Mouse (Mus musculus) liver, adult 2 months (tissue): ENCODE measurements around the gene Tmpo. TPM values are rescaled to one million over a fixed set of nuclear protein-coding genes. Genes with fewer than 3 reads are reported as not detected.

Experiments used
- DNase-seq: peaks from one replicate; pipeline ENCODE4 v3.0.0-alpha.2; 2011; ENCODE audit warnings: low read depth, low spot score; ENCODE audit errors: extremely low read depth
- H3K27ac ChIP-seq: fragments of 200-500 bp; replicated peaks from 2 replicates; pipeline ENCODE4 v1.5.1; 2012; ENCODE audit warnings: low read depth, mild to moderate bottlenecking, control low read depth, inconsistent platforms, low read length; ENCODE audit not compliant: insufficient read depth
- H3K27me3 ChIP-seq: fragments of 200-500 bp; 2 replicates; pipeline ENCODE4 v1.6.1; 2012; ENCODE audit warnings: mild to moderate bottlenecking, moderate library complexity, low read length, inconsistent platforms; ENCODE audit not compliant: control insufficient read depth, insufficient read depth
- H3K36me3 ChIP-seq: fragments of 200-500 bp; 2 replicates; pipeline ENCODE4 v1.6.1; 2012; ENCODE audit warnings: low read length, inconsistent platforms; ENCODE audit not compliant: control insufficient read depth, insufficient read depth
- H3K4me1 ChIP-seq: fragments of 200-500 bp; 2 replicates; pipeline ENCODE4 v1.6.1; 2011; ENCODE audit warnings: low read length; ENCODE audit not compliant: control insufficient read depth, insufficient read depth
- H3K4me3 ChIP-seq: fragments of 200-500 bp; 2 replicates; pipeline ENCODE4 v1.5.1; 2011; ENCODE audit warnings: low read depth, mild to moderate bottlenecking, control low read depth, low read length, moderate library complexity; ENCODE audit not compliant: insufficient read depth
- H3K79me2 ChIP-seq: fragments of 200-500 bp; 2 replicates; pipeline ENCODE4 v1.6.1; 2012; ENCODE audit warnings: inconsistent platforms, mild to moderate bottlenecking, low read length, moderate library complexity; ENCODE audit not compliant: control insufficient read depth, insufficient read depth
- H3K9ac ChIP-seq: fragments of 200-500 bp; 2 replicates; pipeline ENCODE4 v1.6.1; 2012; ENCODE audit warnings: low read depth, mild to moderate bottlenecking, control low read depth, inconsistent platforms, low read length
- CTCF ChIP-seq: fragments of 200-500 bp; IDR thresholded peaks from 2 replicates; pipeline ENCODE4 v1.5.1; 2011; ENCODE audit warnings: low read depth, low read length, control low read depth
- POLR2A ChIP-seq: fragments of 200-500 bp; IDR thresholded peaks from 2 replicates; pipeline ENCODE4 v1.6.1; 2011; ENCODE audit warnings: low read length, control low read depth; ENCODE audit not compliant: insufficient read depth; ENCODE audit errors: extremely low read depth
- WGBS: fragments of 180-500 bp; shearing (Covaris S2); methylation state at CpG from one replicate; pipeline ENCODE4 v1.1.7; 2018; 5-methylcytosine and 5-hydroxymethylcytosine counted together
- polyA plus RNA-seq: library from polyadenylated mRNA; depleted of rRNA; stranded (reverse); fragments of >200 nt; gene quantifications from 2 replicates; pipeline ENCODE4 v1.2.3, GENCODE M21; 2012
- total RNA-seq: library from RNA; depleted of rRNA; stranded (reverse); fragments of >200 nt; gene quantifications from 2 replicates; pipeline ENCODE4 v1.2.3, GENCODE M21; 2014

Gene Tmpo
- total and polyA plus RNA-seq, 2 experiments, result 12.1 to 43.3 TPM

GRCm38 (mm10) chr10:91127395-91127794, 53.7 kb downstream of the Tmpo start:
- WGBS, result 90% methylated on average over 2 of the region's 2 CpGs
- no peaks in the 10 kb centered on the region for H3K36me3 ChIP-seq
- no peak overlapping the region for H3K9ac ChIP-seq
- no peaks in the 10 kb centered on the region for H3K27me3 ChIP-seq
- H3K79me2 ChIP-seq, result peaks cover 7% of the 10 kb centered on the region; the same call in 1 of the 2 replicates
- peaks cover 5% of the 10 kb centered on the region; the same call in 1 of the 2 replicates for H3K4me1 ChIP-seq
- H3K27ac ChIP-seq, result no peak overlapping the region
- DNase-seq, result no peak
- no peak overlapping the region for H3K4me3 ChIP-seq
- TF ChIP-seq CTCF (no peak), POLR2A (no peak)

- H3K27me3 ChIP-seq, result no peaks in the 10 kb centered on the region
- TF ChIP-seq POLR2A, result no peak
- TF ChIP-seq CTCF, result no peak
- H3K27ac ChIP-seq, result no peak overlapping the region
- no peak overlapping the region for H3K9ac ChIP-seq
- peaks cover 9% of the 10 kb centered on the region; the same call in 1 of the 2 replicates for H3K79me2 ChIP-seq
- no peak for DNase-seq
- WGBS, result 68% methylated on average over 10 of the region's 10 CpGs
- H3K4me3 ChIP-seq, result no peak overlapping the region
- H3K36me3 ChIP-seq, result peaks cover 4% of the 10 kb centered on the region
- H3K4me1 ChIP-seq, result peaks cover 5% of the 10 kb centered on the region; the same call in 1 of the 2 replicates
These were observed 54.3 kb downstream of the Tmpo start for GRCm38 (mm10) chr10:91126618-91127355.

GRCm38 (mm10) chr10:91123828-91124822, 57.0 kb downstream of the Tmpo start, which contains the start of gene Slc25a3:
Slc25a3 (minus strand) TSS chr10:91124059.
- H3K79me2 ChIP-seq, result peaks cover 9% of the 10 kb centered on the region; the same call in 1 of the 2 replicates
- DNase-seq, result peak; percentile 96
- H3K9ac ChIP-seq, result peak within 1 kb of the TSS; percentile 89
- peaks cover 5% of the 10 kb centered on the region; the same call in 1 of the 2 replicates for H3K4me1 ChIP-seq
- TF ChIP-seq CTCF (no peak), POLR2A (peak; percentile 99)
- peaks cover 23% of the 10 kb centered on the region for H3K36me3 ChIP-seq
- H3K27ac ChIP-seq, result peak within 1 kb of the TSS; percentile 88
- H3K4me3 ChIP-seq, result peak within 1 kb of the TSS; percentile 71
- no peaks in the 10 kb centered on the region for H3K27me3 ChIP-seq
- WGBS, result 6% methylated on average over 59 of the region's 59 CpGs

GRCm38 (mm10) chr10:91123281-91123827, 57.8 kb downstream of the Tmpo start:
- H3K79me2 ChIP-seq, result peaks cover 9% of the 10 kb centered on the region; the same call in 1 of the 2 replicates
- H3K36me3 ChIP-seq, result peaks cover 30% of the 10 kb centered on the region
- peak overlapping the region; percentile 71 for H3K4me3 ChIP-seq
- under 1% methylated on average over 44 of the region's 44 CpGs for WGBS
- peak; percentile 54 for DNase-seq
- TF ChIP-seq CTCF, result no peak
- TF ChIP-seq POLR2A, result no peak
- H3K27ac ChIP-seq, result peak overlapping the region; percentile 88
- peaks cover 5% of the 10 kb centered on the region; the same call in 1 of the 2 replicates for H3K4me1 ChIP-seq
- peak overlapping the region; percentile 89 for H3K9ac ChIP-seq
- H3K27me3 ChIP-seq, result no peaks in the 10 kb centered on the region

- Histone ChIP-seq H3K4me1 (peaks cover 5% of the 10 kb centered on the region; the same call in 1 of the 2 replicates), H3K27me3 (no peaks in the 10 kb centered on the region), H3K27ac (no peak overlapping the region), H3K36me3 (peaks cover 36% of the 10 kb centered on the region), H3K79me2 (peaks cover 9% of the 10 kb centered on the region; the same call in 1 of the 2 replicates), H3K4me3 (peak overlapping the region; percentile 71; the same call in 1 of the 2 replicates), H3K9ac (no peak overlapping the region; the same call in 1 of the 2 replicates)
- 5% methylated on average over 6 of the region's 6 CpGs for WGBS
- DNase-seq, result no peak
- TF ChIP-seq CTCF (no peak), POLR2A (no peak)
These were observed 58.5 kb downstream of the Tmpo start for GRCm38 (mm10) chr10:91122646-91123045.
